Mouse (Mus musculus) thymus, adult 2 months (tissue): ENCODE data around the gene Ralgds. TPM values are rescaled to one million over a fixed set of nuclear protein-coding genes. Genes with fewer than 3 reads are reported as not detected.

Source experiments
- DNase-seq: peaks from one replicate; pipeline ENCODE4 v3.0.0; 2021
- H3K27ac ChIP-seq: fragments of 200-500 bp; 2 replicates; pipeline ENCODE4 v1.5.1; 2012; ENCODE audit warnings: low read length, control low read depth; ENCODE audit not compliant: control insufficient read depth, insufficient read depth
- H3K27me3 ChIP-seq: fragments of 200-500 bp; 2 replicates; pipeline ENCODE4 v1.6.1; 2012; ENCODE audit warnings: mild to moderate bottlenecking, low read length, moderate library complexity, mixed read lengths; ENCODE audit not compliant: control insufficient read depth, insufficient read depth
- H3K36me3 ChIP-seq: fragments of 200-500 bp; 2 replicates; pipeline ENCODE4 v1.6.1; 2012; ENCODE audit warnings: mild to moderate bottlenecking, low read length, moderate library complexity; ENCODE audit not compliant: control insufficient read depth, insufficient read depth
- H3K4me1 ChIP-seq: fragments of 200-500 bp; replicated peaks from 2 replicates; pipeline ENCODE4 v1.6.1; 2012; ENCODE audit warnings: low read length; ENCODE audit not compliant: control insufficient read depth, insufficient read depth
- H3K4me3 ChIP-seq: fragments of 200-500 bp; 2 replicates; pipeline ENCODE4 v1.5.1; 2012; ENCODE audit warnings: mild to moderate bottlenecking, low read length, control low read depth, moderate library complexity; ENCODE audit not compliant: control insufficient read depth, insufficient read depth
- CTCF ChIP-seq: fragments of 200-500 bp; IDR thresholded peaks from 2 replicates; pipeline ENCODE4 v1.5.1; 2012; ENCODE audit warnings: mild to moderate bottlenecking, control low read depth, low read length, moderate library complexity, borderline replicate concordance; ENCODE audit not compliant: control insufficient read depth, poor library complexity, insufficient read depth; ENCODE audit errors: extremely low read depth
- POLR2A ChIP-seq: fragments of 200-500 bp; IDR thresholded peaks from 2 replicates; pipeline ENCODE4 v1.6.1; 2012; ENCODE audit warnings: mild to moderate bottlenecking, low read length, control low read depth, moderate library complexity; ENCODE audit not compliant: control insufficient read depth, poor library complexity, insufficient read depth; ENCODE audit errors: extremely low read depth
- WGBS: fragments of 180-500 bp; shearing (Covaris S2); methylation state at CpG from one replicate; pipeline ENCODE4 v1.1.7; 2018; 5-methylcytosine and 5-hydroxymethylcytosine counted together
- polyA plus RNA-seq: library from polyadenylated mRNA; depleted of rRNA; stranded (reverse); fragments of >200 nt; gene quantifications from 2 replicates; pipeline ENCODE4 v1.2.3, GENCODE M21; 2012; rRNA removed

Ralgds gene
- polyA plus RNA-seq, 1 experiment, result 51.6 TPM

- no peaks in the 10 kb centered on the region for H3K36me3 ChIP-seq
- H3K4me3 ChIP-seq, result no peak overlapping the region
- H3K27ac ChIP-seq, result peak overlapping the region; percentile 14; the same call in 1 of the 2 replicates
- H3K4me1 ChIP-seq, result peaks cover 31% of the 10 kb centered on the region
- no peak for TF ChIP-seq POLR2A
- no peak for TF ChIP-seq CTCF
- DNase-seq, result no peak
- WGBS, result 56% methylated on average over 7 of the region's 7 CpGs
- H3K27me3 ChIP-seq, result no peaks in the 10 kb centered on the region
These were observed 85.0 kb downstream of the Ralgds start for GRCm38 (mm10) chr2:28597733-28598547.

DNA sequence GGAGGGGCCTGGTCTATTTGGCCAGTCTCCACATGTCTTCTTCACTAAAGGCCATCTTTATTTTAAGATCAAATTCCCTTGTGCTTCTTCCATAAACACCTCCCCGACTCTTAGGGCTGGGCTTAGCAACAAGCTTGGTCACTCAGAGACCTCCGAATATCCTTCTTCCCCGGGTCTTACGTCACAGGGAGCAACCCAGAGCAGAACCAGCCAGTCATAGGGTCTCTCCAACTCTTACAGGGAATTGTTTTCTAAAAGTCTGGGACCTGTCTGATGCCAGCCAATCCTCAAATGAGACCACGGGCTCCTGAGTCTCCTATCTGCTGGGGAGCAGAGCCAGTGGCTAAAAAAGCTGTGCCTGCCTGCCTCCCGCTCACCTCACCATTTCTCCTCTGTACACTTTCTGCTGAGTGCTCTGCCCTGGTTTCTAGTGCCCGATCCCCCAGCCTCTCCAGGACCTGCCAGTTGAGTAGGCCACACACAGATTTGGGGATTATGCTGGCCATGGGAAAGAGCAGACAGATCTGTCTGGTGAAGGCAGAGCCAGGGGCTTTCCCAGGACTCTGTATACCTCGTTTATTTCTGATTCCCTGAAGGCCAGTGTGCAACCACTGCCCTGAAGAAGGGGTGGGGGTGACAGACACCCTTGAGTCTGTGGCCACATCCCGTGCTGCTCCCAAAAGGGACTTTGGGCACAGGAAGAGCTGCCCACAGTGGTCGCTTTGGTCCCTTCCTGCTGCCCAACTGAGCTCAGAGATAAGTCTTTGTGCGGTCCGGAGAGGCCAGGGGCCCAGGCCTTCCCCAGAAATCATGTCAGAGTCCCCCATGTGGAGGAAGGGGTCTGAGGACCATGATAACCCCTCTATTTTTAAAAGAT lies 86.0 kb downstream of the Ralgds start:
- H3K27ac ChIP-seq, result peak overlapping the region; percentile 20; the same call in 1 of the 2 replicates
- no peaks in the 10 kb centered on the region for H3K27me3 ChIP-seq
- H3K36me3 ChIP-seq, result no peaks in the 10 kb centered on the region
- H3K4me3 ChIP-seq, result no peak overlapping the region
- WGBS, result 37% methylated on average over 12 of the region's 12 CpGs
- H3K4me1 ChIP-seq, result peaks cover 31% of the 10 kb centered on the region
- TF ChIP-seq POLR2A (no peak), CTCF (no peak)
- no peak for DNase-seq

DNA sequence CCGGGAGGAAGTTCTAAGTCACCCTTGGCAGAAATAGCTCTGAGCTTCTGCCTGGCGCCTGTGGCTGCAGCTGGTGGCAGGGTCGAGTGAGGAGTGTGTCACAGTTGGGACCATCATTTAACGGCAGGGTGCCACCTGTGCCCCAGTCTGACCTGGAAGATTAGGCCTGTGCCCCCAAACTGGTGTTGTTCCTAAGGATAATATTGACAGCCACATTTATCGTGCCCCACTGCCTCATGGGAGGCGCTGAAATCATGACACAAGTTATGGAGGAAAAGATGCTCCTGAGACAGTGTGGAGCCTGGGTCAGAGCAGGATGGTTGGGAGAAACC lies 86.6 kb downstream of the Ralgds start:
- H3K4me3 ChIP-seq, result no peak overlapping the region
- peak; percentile 28 for DNase-seq
- H3K27me3 ChIP-seq, result no peaks in the 10 kb centered on the region
- 17% methylated on average over 6 of the region's 6 CpGs for WGBS
- no peaks in the 10 kb centered on the region for H3K36me3 ChIP-seq
- no peak overlapping the region; the same call in 1 of the 2 replicates for H3K27ac ChIP-seq
- peaks cover 31% of the 10 kb centered on the region for H3K4me1 ChIP-seq
- no peak for TF ChIP-seq POLR2A
- TF ChIP-seq CTCF, result no peak

GRCm38 (mm10) chr2:28601720-28602590 lies 89.0 kb downstream of the Ralgds start:
- H3K4me3 ChIP-seq, result no peak overlapping the region
- no peak for DNase-seq
- no peaks in the 10 kb centered on the region for H3K27me3 ChIP-seq
- H3K36me3 ChIP-seq, result no peaks in the 10 kb centered on the region
- WGBS, result 81% methylated on average over 12 of the region's 12 CpGs
- no peak overlapping the region for H3K27ac ChIP-seq
- no peak for TF ChIP-seq CTCF
- no peak for TF ChIP-seq POLR2A
- peaks cover 35% of the 10 kb centered on the region for H3K4me1 ChIP-seq

Other genes starting within 250 kb of the Ralgds start
- 1.2 and 1.3 TPM in 2 replicates for gene Ppp1r26, start 66.3 kb upstream of the Ralgds start, polyA plus RNA-seq
- gene 1700007K13Rik, start 46.8 kb upstream of the Ralgds start, polyA plus RNA-seq, result not detected in 2 replicates
- gene Mrps2, start 45.1 kb upstream of the Ralgds start, polyA plus RNA-seq, result 50.7 and 53.8 TPM in 2 replicates
- 2.5 and 2.8 TPM in 2 replicates for gene Gbgt1, start 16.2 kb upstream of the Ralgds start, polyA plus RNA-seq
- gene Gm10134, start 7.0 kb upstream of the Ralgds start, polyA plus RNA-seq, result 0.47 and 0.61 TPM in 2 replicates
- gene Cel, start 50.3 kb downstream of the Ralgds start, polyA plus RNA-seq, result 0.42 and 0.49 TPM in 2 replicates
- gene Gtf3c5, start 70.6 kb downstream of the Ralgds start, polyA plus RNA-seq, result 33.7 and 34.5 TPM in 2 replicates
- gene Gfi1b, start 108.9 kb downstream of the Ralgds start, polyA plus RNA-seq, result 1.8 and 2.0 TPM in 2 replicates
- gene Tsc1, start 128.1 kb downstream of the Ralgds start, polyA plus RNA-seq, result 24.7 and 25.3 TPM in 2 replicates
- 1.6 and 2.5 TPM in 2 replicates for gene Spaca9, start 186.6 kb downstream of the Ralgds start, polyA plus RNA-seq
- gene Ak8, start 187.0 kb downstream of the Ralgds start, polyA plus RNA-seq, result 0.75 and 0.89 TPM in 2 replicates